Mouse (Mus musculus) testis, adult 2 months (tissue): ENCODE measurements at regions not wholly inside any gene's neighbourhood (a gene's known extent, or its start where the extent isn't known, plus 50 kb on each side); places are given as distances from the start of the nearest gene placed in this dataset.

ENCODE experiments used
- H3K27ac ChIP-seq: fragments of 200-500 bp; 2 replicates; pipeline ENCODE4 v1.5.1; 2012; ENCODE audit warnings: low read depth, low read length; ENCODE audit not compliant: control insufficient read depth, insufficient read depth
- H3K27me3 ChIP-seq: fragments of 200-500 bp; 2 replicates; pipeline ENCODE4 v1.6.1; 2012; ENCODE audit warnings: mild to moderate bottlenecking, low read length, moderate library complexity; ENCODE audit not compliant: control insufficient read depth, insufficient read depth
- H3K36me3 ChIP-seq: fragments of 200-500 bp; 2 replicates; pipeline ENCODE4 v1.6.1; 2012; ENCODE audit warnings: mild to moderate bottlenecking, low read length; ENCODE audit not compliant: control insufficient read depth, insufficient read depth
- H3K4me1 ChIP-seq: fragments of 200-500 bp; 2 replicates; pipeline ENCODE4 v1.6.1; 2012; ENCODE audit warnings: low read length; ENCODE audit not compliant: control insufficient read depth, insufficient read depth
- H3K4me3 ChIP-seq: fragments of 200-500 bp; 2 replicates; pipeline ENCODE4 v1.5.1; 2012; ENCODE audit warnings: low read depth, mild to moderate bottlenecking, low read length, moderate library complexity, mixed read lengths; ENCODE audit not compliant: control insufficient read depth
- CTCF ChIP-seq: fragments of 200-500 bp; IDR thresholded peaks from 2 replicates; pipeline ENCODE4 v1.5.1; 2012; ENCODE audit warnings: low read depth, mild to moderate bottlenecking, inconsistent platforms, low read length, moderate library complexity; ENCODE audit not compliant: control insufficient read depth, insufficient read depth, insufficient replicate concordance
- POLR2A ChIP-seq: fragments of 200-500 bp; IDR thresholded peaks from 2 replicates; pipeline ENCODE4 v1.6.1; 2012; ENCODE audit warnings: low read depth, mild to moderate bottlenecking, inconsistent platforms, low read length, moderate library complexity; ENCODE audit not compliant: control insufficient read depth

DNA sequence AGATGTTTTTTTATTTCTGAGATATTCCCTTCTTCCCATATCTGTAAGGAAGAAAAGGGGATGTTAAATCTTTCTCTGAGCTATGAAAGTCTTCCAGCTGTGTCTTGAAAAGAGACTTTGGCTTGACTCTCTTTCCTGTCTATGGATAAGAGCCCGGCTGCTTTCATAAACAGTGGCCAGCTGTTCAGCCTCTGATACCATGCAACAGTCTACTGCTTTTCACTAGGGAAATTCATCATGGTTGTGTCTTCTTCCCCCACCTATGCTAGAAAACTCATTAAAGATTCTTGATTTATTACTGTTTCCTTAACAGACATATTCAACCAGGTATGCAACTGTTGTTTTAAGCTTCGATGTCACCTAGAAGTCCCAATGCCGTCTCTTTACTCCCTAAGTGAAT lies 213.8 kb upstream of the Ferd3l start:
- Histone ChIP-seq H3K36me3 (no peaks in the 10 kb centered on the region), H3K4me1 (peaks cover 3% of the 10 kb centered on the region), H3K4me3 (no peak overlapping the region), H3K27me3 (no peaks in the 10 kb centered on the region), H3K27ac (no peak overlapping the region)
- TF ChIP-seq POLR2A (no peak), CTCF (no peak)

DNA sequence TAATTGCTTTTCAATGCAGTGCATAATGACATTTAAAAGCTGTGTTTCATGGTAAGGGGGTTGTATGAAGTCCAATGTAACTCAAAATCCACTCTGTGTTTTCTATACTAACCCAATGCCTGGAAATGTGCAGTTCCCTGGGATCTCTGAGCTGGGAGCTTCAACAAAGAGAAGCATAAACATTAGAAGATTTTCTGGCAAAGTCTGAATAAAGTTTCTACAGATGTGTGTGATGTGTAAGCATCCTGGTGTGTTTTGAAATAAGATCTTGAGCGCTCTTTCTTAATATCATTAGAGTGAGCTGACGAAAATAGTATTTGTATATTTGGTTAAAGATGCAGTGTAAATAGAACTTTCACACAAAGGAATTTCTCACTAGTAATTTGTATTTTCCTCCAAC lies 212.2 kb upstream of the Ferd3l start:
- TF ChIP-seq POLR2A (no peak), CTCF (no peak)
- Histone ChIP-seq H3K27me3 (no peaks in the 10 kb centered on the region), H3K4me3 (no peak overlapping the region), H3K36me3 (no peaks in the 10 kb centered on the region), H3K4me1 (peaks cover 3% of the 10 kb centered on the region), H3K27ac (no peak overlapping the region)

DNA sequence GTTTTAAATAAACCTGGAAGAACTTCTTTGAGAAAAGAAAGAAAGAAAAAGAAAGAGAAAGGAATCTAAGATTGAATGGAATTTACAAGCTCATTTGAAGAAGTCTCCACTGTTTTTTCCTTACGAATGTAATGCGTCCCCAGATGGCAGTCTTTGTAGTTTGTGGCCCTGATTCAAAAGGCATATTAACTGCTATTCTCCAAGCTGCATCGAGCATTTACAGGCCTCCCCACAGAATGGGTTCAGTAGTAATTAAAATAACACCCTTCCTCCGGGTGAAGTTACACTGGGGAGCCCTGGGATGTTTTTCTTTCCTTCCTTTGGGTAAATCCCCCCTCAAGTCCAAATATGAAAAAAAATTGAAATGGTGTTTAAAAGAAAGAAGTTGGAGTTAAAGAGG lies 211.2 kb upstream of the Ferd3l start:
- Histone ChIP-seq H3K4me3 (no peak overlapping the region), H3K27ac (no peak overlapping the region), H3K36me3 (no peaks in the 10 kb centered on the region)

DNA sequence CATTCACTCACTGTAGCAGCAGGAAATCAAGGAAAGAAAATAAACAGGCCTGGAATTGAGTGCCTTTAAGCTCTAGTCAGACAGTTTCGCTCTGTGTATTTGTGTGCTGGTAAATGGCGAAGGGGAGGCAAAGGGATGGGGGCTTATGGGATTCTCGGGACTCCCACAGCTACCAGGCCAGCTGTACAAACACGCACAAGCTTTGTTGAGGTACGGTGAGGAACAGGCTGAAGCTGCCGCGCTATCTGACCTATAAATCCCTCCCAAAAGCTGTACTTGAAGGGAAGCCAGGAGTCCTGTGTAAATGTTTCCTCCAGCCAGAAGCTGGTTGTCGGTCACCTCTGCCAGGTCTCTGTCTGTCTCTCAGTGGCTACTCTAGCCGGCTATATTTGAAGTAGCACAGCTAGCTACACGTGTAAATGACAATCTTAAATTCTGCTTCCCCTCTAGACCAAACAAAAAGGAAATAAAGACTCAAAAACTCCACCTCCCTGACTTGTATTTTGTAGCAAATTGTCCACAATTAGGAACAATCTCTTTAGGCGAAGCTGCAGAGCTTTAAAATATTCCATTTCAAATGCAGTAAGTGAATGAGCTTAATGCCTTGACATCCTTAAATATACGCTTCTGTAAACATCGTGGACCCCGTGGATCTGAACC lies 210.5 kb upstream of the Ferd3l start:
- H3K4me1 ChIP-seq = peaks cover 3% of the 10 kb centered on the region
- no peak for TF ChIP-seq POLR2A
- no peak for TF ChIP-seq CTCF
- no peaks in the 10 kb centered on the region for H3K36me3 ChIP-seq
- no peaks in the 10 kb centered on the region for H3K27me3 ChIP-seq
- H3K4me3 ChIP-seq = no peak overlapping the region
- no peak overlapping the region for H3K27ac ChIP-seq

More for the DNA sequence above, 211.2 kb upstream of the Ferd3l start:
- Histone ChIP-seq H3K4me1 (peaks cover 3% of the 10 kb centered on the region), H3K27me3 (no peaks in the 10 kb centered on the region)
- TF ChIP-seq POLR2A = no peak
- TF ChIP-seq CTCF = no peak

DNA sequence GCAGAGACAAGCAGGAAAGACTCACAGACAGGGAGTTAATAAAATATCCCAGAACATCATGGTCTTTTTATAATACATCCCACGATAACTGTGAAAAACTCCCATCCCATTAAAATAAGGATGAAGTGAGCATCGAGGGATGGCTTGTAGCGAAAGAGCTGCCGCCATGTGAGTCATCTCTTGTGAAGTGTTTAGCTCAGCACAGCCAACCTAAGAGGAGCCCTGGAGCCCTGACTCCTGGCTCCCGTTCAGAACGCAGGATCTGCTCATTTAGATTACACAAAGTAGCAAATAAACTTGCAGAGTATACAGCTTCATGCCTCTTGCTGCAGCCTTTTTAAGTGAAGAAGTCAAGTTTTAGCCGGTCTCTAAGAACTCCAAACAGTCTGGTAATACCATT lies 209.2 kb upstream of the Ferd3l start:
- no peak overlapping the region for H3K27ac ChIP-seq
- peak overlapping the region; percentile 27 for H3K4me3 ChIP-seq
- no peak for TF ChIP-seq CTCF
- no peak for TF ChIP-seq POLR2A

DNA sequence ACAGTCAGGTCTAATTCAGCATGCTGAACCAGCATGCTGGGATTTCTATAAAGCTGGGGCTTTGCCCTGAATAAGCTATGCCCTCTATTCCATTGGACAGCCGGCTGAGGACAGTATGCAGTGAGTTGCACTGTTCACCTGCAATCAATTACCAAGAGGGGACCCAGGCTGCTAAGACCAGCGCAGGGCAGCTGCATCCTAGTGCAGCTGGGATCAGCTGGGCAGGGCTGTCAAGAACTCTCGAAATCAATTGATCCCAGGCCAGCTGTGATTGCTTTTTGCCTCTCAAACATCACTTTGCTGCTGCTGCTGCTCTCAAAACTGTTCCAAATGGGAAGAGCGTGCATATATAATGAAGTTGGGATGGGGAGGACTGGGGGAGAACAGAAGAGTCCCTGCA lies 196.3 kb upstream of the Ferd3l start:
- no peaks in the 10 kb centered on the region; the same call in 1 of the 2 replicates for H3K4me1 ChIP-seq
- no peak overlapping the region for H3K27ac ChIP-seq
- TF ChIP-seq CTCF (no peak), POLR2A (no peak)
- no peaks in the 10 kb centered on the region for H3K36me3 ChIP-seq
- H3K4me3 ChIP-seq = no peak overlapping the region
- no peaks in the 10 kb centered on the region for H3K27me3 ChIP-seq

More for the DNA sequence above, 209.2 kb upstream of the Ferd3l start:
- Histone ChIP-seq H3K4me1 (peaks cover 3% of the 10 kb centered on the region), H3K36me3 (no peaks in the 10 kb centered on the region), H3K27me3 (no peaks in the 10 kb centered on the region)

DNA sequence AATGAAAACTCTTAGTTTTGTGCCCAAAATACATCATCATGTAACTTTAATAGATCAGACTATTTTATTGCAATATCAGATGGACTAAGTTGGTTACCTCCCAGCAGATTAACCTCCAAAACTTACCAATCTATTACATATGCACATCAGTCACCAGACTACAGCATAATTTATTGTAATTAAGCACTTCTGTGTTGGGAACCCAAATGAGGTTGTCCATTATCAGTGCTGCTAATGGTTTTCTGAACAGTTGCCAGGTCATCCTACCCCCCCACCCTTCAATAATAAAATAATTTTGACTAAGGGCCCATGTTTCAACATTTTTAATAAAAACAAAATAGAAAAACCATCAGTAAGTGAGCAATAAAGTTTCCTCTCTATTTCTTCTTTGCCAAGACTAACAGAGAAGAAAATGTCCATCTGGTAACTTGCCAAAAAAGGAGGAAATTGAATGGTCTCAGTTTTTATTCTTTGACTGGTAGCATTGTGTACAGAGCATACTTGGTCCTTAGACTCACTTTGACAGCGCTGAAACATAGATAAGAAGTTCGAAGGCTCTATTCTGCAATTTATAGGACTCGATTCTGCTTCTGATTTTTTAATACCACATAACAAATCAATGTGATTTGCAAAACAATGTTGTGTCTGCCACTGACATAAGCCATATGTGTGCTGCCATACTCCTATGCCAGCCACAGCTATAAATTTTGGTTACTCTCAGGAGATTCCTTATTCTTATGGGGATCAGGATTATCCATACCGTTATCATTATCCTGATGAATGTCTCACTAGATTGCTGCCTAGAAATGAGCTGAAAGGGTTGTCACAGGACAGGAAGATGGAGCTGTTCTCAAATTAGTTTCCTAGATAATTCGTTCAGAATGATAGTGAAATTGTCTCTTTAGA lies 152.4 kb upstream of the Ferd3l start:
- TF ChIP-seq CTCF (no peak), POLR2A (no peak)
- Histone ChIP-seq H3K27ac (no peak overlapping the region), H3K4me1 (no peaks in the 10 kb centered on the region), H3K27me3 (no peaks in the 10 kb centered on the region), H3K4me3 (no peak overlapping the region), H3K36me3 (no peaks in the 10 kb centered on the region)
